Mouse (Mus musculus) erythroblast, embryonic 14.5 days (primary cell): ENCODE measurements around the gene 1110008L16Rik.

Experiments
- GATA1 ChIP-seq: IDR thresholded peaks from 2 replicates; pipeline ENCODE4 v1.6.1; 2012; ENCODE audit warnings: low read length, inconsistent platforms, mixed read lengths
- TAL1 ChIP-seq: IDR thresholded peaks from 3 replicates; pipeline ENCODE4 v1.6.1; 2012; ENCODE audit warnings: low read length, inconsistent platforms, mixed read lengths

GRCm38 (mm10) chr12:55386456-55386855, 87.1 kb downstream of the 1110008L16Rik start:
- TF ChIP-seq TAL1 (no peak), GATA1 (no peak)
